Mouse (Mus musculus) cortical plate, adult 2 months (tissue): Measurements from ENCODE around the gene Limch1.

Experiments
- CTCF ChIP-seq: fragments of 200-500 bp; IDR thresholded peaks from 2 replicates; pipeline ENCODE4 v1.5.1; 2011; ENCODE audit warnings: mild to moderate bottlenecking, control low read depth, low read length; ENCODE audit not compliant: insufficient read depth; ENCODE audit errors: extremely low read depth
- POLR2A ChIP-seq: fragments of 200-500 bp; IDR thresholded peaks from 2 replicates; pipeline ENCODE4 v1.6.1; 2011; ENCODE audit warnings: mild to moderate bottlenecking, low read length, control low read depth; ENCODE audit not compliant: insufficient read depth; ENCODE audit errors: extremely low read depth

GRCm38 (mm10) chr5:66810396-66810795 lies 64.8 kb downstream of the Limch1 start:
- no peak for TF ChIP-seq POLR2A
- TF ChIP-seq CTCF: no peak
